Mouse (Mus musculus) C2C12 (cell line): ENCODE data around the gene Setd1b. TPM values are rescaled to one million over a fixed set of nuclear protein-coding genes. Genes with fewer than 3 reads are reported as not detected.
"Not testable (repeated sequence)": the region's sequence is repeated elsewhere in the genome, so short reads cannot be mapped to it uniquely, and the experiment has no call there.

Source experiments
- H3K27me3 ChIP-seq: one replicate; pipeline ENCODE4 v1.6.1; 2011; ENCODE audit not compliant: control insufficient read depth, insufficient read depth, insufficient read length
- H3K36me3 ChIP-seq: one replicate; pipeline ENCODE4 v1.6.1; 2011; ENCODE audit not compliant: control insufficient read depth, insufficient read depth
- H3K4me3 ChIP-seq: one replicate; pipeline ENCODE4 v1.5.1; 2011; ENCODE audit warnings: mild to moderate bottlenecking, control low read depth; ENCODE audit not compliant: poor library complexity, insufficient read depth, severe bottlenecking
- H3K79me2 ChIP-seq: one replicate; pipeline ENCODE4 v1.6.1; 2011; ENCODE audit not compliant: control insufficient read depth, insufficient read depth
- H3K79me3 ChIP-seq: one replicate; pipeline ENCODE4 v1.6.1; 2011; ENCODE audit warnings: low read depth, control low read depth
- H3ac ChIP-seq: one replicate; pipeline ENCODE3; 2011; ENCODE audit warnings: low read depth; ENCODE audit not compliant: control insufficient read depth, insufficient read length
- CEBPB ChIP-seq: IDR thresholded peaks from one replicate; pipeline ENCODE4 v1.6.1; 2011; ENCODE audit warnings: low read depth, mild to moderate bottlenecking, control low read depth, moderate library complexity
- CTCF ChIP-seq: IDR thresholded peaks from one replicate; pipeline ENCODE4 v1.5.1; 2011; ENCODE audit not compliant: control insufficient read depth, insufficient read depth, insufficient read length
- FOSL1 ChIP-seq: IDR thresholded peaks from one replicate; pipeline ENCODE4 v1.8.0; 2011; ENCODE audit warnings: mild to moderate bottlenecking, low read length; ENCODE audit not compliant: poor library complexity, insufficient read depth, severe bottlenecking
- MAX ChIP-seq: IDR thresholded peaks from one replicate; pipeline ENCODE4 v1.6.1; 2011; ENCODE audit warnings: mild to moderate bottlenecking, control low read depth
- MYOD1 ChIP-seq: IDR thresholded peaks from one replicate; pipeline ENCODE4 v1.6.1; 2011; ENCODE audit warnings: low read depth; ENCODE audit not compliant: control insufficient read depth, insufficient read length
- MYOG ChIP-seq: IDR thresholded peaks from one replicate; pipeline ENCODE4 v1.6.1; 2011; ENCODE audit not compliant: control insufficient read depth, insufficient read length; ENCODE audit errors: extremely low read depth
- USF1 ChIP-seq: IDR thresholded peaks from one replicate; pipeline ENCODE4 v1.6.1; 2011; ENCODE audit warnings: low read depth, mild to moderate bottlenecking, control low read depth, moderate library complexity
- polyA plus RNA-seq: library from polyadenylated mRNA; unstranded; fragments of >200 nt; fragmentation: generic; extraction: Trizol; gene quantifications from one replicate; pipeline ENCODE4 v1.2.1, GENCODE M21; 2012; ENCODE audit warnings: missing spikeins

Gene Setd1b
- polyA plus RNA-seq, 1 experiment, result 4.4 TPM

GRCm38 (mm10) chr5:123194856-123195255, 52.9 kb downstream of the Setd1b start:
- Histone ChIP-seq H3K36me3 (no peaks in the 10 kb centered on the region), H3K79me2 (no peaks in the 10 kb centered on the region), H3K4me3 (no peak overlapping the region), H3K27me3 (peaks cover 8% of the 10 kb centered on the region), H3ac (no peak overlapping the region), H3K79me3 (no peaks in the 10 kb centered on the region)
- TF ChIP-seq MYOG (no peak), CTCF (no peak), MAX (no peak), FOSL1 (no peak), CEBPB (no peak), USF1 (no peak), MYOD1 (no peak)

DNA sequence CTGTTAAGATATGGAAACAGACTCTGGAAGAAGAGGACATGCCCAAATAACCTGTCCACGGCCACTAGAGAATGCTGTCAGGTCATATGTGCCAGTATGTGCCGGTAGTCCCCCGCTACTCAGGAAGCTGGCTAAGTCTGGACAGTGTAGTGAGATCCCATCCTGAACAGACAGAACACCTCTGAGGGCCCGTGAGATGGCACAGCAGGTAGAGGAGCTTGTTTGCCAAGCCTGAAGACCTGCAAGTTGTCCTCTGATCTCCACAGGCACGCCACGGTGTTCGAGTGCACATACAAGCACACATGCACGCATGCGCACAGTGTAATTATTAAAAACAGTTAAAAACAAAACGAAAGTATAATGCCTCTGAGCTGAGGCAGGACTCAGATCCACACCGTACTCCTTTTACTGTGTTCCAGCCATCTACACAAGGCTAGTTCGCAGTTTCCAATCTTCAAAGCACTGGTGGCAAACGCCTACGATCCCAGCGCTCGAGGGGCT, 53.6 kb downstream of the Setd1b start:
- H3K27me3 ChIP-seq, result peaks cover 8% of the 10 kb centered on the region
- no peaks in the 10 kb centered on the region for H3K79me3 ChIP-seq
- no peak overlapping the region for H3ac ChIP-seq
- no peak overlapping the region for H3K4me3 ChIP-seq
- H3K36me3 ChIP-seq, result no peaks in the 10 kb centered on the region
- TF ChIP-seq USF1, result no peak
- TF ChIP-seq MAX, result no peak
- no peak for TF ChIP-seq MYOG
- TF ChIP-seq MYOD1, result no peak
- no peak for TF ChIP-seq CEBPB
- no peak for TF ChIP-seq CTCF
- TF ChIP-seq FOSL1, result no peak
- no peaks in the 10 kb centered on the region for H3K79me2 ChIP-seq

GRCm38 (mm10) chr5:123196746-123197145, 54.8 kb downstream of the Setd1b start:
- Histone ChIP-seq H3ac (no peak overlapping the region), H3K36me3 (no peaks in the 10 kb centered on the region), H3K27me3 (peaks cover 5% of the 10 kb centered on the region), H3K4me3 (no peak overlapping the region), H3K79me2 (no peaks in the 10 kb centered on the region), H3K79me3 (no peaks in the 10 kb centered on the region)
- no peak for TF ChIP-seq USF1

DNA sequence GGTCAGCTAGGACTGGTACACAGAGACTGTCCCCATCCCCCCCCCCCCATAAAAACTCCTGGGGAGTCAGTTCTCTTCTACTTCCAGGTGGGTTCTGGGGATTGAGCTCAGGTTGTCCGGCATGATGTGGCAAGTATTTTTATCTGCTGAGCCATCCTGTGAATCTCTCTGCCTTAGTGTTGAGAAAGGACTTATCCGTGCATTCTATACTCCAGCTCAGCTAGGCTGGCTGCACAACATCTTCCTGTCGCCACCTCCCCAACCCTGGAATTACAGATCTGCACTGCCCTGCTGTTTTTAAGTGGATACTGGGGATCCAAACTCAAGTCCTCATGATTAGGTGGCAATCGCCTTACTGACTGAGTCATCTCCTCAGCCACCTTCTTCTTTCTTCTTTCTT, 56.5 kb downstream of the Setd1b start:
- H3K27me3 ChIP-seq, result peaks cover 5% of the 10 kb centered on the region
- H3K36me3 ChIP-seq, result no peaks in the 10 kb centered on the region
- TF ChIP-seq CEBPB (no peak), CTCF (no peak), MAX (no peak), USF1 (no peak), MYOG (no peak), FOSL1 (no peak), MYOD1 (no peak)
- no peak overlapping the region for H3ac ChIP-seq
- no peak overlapping the region for H3K4me3 ChIP-seq
- H3K79me3 ChIP-seq, result no peaks in the 10 kb centered on the region
- H3K79me2 ChIP-seq, result no peaks in the 10 kb centered on the region

DNA sequence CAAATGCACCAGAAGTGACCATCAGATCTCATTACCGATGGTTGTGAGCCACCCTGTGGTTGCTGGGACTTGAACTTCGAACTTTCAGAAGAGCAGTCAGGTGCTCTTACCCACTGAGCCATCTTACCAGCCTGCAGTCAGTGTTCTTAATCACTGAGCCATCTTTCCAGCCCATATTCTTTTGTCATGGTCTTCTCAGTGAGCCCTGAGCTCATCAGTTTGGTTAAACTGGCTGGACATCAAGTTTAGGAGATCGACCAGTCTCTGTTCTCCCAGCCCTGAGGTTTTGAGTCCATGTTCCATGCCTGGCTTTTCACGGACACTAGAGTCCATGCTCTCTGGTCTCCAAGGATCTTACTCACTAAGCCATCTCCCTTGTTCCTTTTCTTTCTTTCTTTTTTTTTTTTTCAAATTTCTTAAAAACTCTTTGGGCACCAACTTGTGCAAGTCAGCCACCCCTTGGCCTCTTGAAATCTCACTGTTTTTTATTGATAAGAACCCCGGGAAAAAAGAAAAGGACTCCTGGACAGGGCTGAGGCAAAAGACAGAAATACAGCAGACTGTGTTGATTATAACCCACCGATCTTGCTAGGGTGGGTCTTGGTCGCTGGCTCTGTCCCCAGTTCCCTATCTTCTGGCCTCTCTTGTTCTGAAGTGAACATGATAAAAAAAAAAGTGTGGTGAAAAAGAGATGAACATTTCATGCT, 59.0 kb downstream of the Setd1b start:
- H3K36me3 ChIP-seq, H3ac ChIP-seq, H3K79me3 ChIP-seq: not testable (repeated sequence)

DNA sequence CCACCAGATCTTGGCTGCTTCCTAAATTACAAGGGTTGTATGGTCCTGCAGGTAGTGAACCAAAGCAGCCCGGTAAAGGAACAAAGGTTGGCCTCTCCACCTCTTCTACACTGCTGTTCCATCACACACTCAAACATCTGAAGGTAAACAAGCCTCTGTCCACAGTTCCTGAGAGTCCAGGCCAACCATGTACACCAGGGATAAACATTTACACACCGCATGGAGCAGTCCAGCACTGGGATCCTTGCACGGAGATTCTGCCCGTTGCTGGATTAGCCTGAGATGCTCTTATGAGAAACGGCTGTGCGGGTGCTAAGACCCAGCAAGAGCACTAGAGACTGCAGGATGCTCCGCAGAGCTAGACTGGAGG, 59.5 kb downstream of the Setd1b start:
- H3K79me2 ChIP-seq, result no peaks in the 10 kb centered on the region
- no peak overlapping the region for H3K4me3 ChIP-seq
- no peak for TF ChIP-seq CTCF
- no peak for TF ChIP-seq USF1
- TF ChIP-seq CEBPB, result no peak
- no peak for TF ChIP-seq MYOD1
- no peak for TF ChIP-seq MYOG
- TF ChIP-seq MAX, result no peak
- peaks cover 5% of the 10 kb centered on the region for H3K27me3 ChIP-seq
- no peak overlapping the region for H3ac ChIP-seq
- no peaks in the 10 kb centered on the region for H3K79me3 ChIP-seq
- no peaks in the 10 kb centered on the region for H3K36me3 ChIP-seq

More for the DNA sequence above, 59.0 kb downstream of the Setd1b start:
- not testable (repeated sequence) for H3K79me2 ChIP-seq, H3K27me3 ChIP-seq, H3K4me3 ChIP-seq
